Mouse (Mus musculus) thymus, adult 18-20 months (tissue): Measurements from ENCODE around the gene Actl7b.

Experiments
- DNase-seq, 2 experiments: peaks; one replicate each; pipeline ENCODE4 v3.0.0; 2022; ENCODE audit warnings: mixed read lengths in 2 of 2

The Actl7b gene

DNA sequence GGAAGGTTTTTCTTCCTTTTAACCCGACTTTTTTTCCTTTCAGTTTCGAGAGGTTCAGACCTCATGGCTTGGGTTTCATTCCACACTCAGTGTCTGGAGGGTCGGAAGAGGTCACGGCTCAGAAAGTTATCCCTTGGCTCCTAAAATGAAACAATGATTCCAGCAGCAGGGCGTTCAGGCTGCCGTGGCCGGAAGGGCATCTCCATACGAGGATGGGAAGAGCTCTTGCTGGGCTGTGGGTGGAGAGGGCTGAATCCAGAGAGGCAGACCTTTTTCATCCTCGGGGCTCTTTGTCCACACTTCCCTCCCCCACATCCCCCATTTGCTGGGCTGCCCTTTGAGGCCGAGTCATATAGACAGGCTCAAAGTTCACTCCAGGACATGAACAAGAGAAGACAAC, 39.0 kb downstream of the Actl7b start:
- no peak for DNase-seq

DNA sequence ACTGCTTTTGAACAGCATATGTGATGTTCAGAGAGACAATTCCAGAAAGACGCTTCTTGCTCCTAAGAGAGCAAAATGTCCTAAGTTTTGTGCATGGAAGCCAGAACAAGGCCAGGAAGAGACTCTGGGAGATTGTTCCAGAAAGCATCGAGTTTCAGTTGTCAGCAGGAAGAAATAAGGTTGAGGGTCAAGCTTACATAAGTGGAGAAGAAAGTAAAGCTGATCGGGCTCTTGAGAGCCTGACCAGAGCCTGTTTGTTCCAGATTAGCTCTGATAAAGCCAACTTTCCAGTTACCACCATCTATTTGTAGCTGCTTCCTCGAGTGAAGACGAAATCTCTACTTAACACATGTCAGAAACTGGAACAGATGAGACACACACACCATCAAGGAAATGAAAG, 42.6 kb downstream of the Actl7b start:
- no peak for DNase-seq

DNA sequence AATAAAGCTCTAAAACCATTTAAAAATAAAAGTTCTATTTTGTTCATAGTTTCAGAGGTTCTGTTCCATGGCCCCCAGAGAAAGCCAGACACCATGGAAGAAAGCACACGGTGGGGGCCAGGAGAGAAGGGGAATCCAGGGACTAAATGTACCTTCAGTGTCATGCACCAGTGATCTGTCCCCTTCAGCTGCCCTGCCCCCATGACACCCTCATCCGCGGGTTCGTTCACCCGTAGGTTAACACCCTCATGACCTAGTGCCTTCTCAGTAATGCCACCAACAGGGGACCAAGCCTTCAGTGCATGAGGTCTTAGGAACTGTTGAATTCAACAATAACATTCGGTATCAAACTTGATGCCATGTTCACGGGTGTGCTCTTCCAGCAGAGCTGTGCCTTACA, 44.8 kb downstream of the Actl7b start:
- no peak for DNase-seq
